Mouse (Mus musculus) urinary bladder, adult 18-20 months (tissue): ENCODE measurements at regions not wholly inside any gene's neighbourhood (a gene's known extent, or its start where the extent isn't known, plus 50 kb on each side); places are given as distances from the start of the nearest gene placed in this dataset.

Source experiments
- DNase-seq, 2 experiments: peaks; one replicate each; pipeline ENCODE4 v3.0.0; 2022; ENCODE audit warnings: low spot score in 2 of 2, mixed read lengths in 2 of 2

DNA sequence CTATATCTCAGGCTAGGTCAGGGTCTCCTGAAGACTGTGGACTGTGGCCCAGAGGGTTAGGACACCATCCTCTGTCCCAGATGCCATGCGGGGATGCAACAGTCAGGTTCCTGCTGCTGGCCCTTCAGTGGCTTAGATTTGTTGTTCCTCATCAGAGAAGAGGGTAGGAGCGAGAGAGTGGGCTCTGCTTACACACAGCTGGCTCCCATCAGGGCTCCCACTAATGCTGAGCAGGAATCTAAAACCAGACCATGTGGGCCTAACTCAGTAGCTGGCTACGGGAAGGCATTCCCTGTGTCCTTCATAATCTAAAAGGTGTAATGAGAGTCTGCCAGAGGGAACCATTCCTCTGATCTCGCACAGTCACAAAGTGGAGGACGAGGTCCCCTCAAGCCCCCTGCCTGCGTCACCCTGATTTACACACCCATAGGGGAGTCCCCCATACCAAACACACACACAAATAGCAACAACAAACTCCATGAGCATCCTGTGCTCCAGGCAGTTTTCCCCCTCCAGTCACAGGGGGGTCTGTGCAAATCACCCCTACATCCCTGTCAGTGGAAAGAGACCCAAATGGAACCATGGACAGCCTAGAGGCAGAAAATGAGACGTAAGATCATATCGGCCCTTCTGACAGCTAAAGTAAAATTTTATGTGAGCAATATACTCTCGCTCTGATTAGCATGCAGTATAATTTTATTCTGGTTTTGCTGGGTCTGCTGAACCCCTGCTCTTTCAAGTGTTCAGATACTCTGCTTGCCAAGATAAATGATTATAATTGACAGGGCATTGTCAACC lies 234.8 kb downstream of the 3110018I06Rik start:
- no peak for DNase-seq

- no peak for DNase-seq
These were observed 235.5 kb downstream of the 3110018I06Rik start for GRCm38 (mm10) chr12:107723860-107724320.

- no peak for DNase-seq
These were observed 236.0 kb downstream of the 3110018I06Rik start for GRCm38 (mm10) chr12:107724467-107724866.

DNA sequence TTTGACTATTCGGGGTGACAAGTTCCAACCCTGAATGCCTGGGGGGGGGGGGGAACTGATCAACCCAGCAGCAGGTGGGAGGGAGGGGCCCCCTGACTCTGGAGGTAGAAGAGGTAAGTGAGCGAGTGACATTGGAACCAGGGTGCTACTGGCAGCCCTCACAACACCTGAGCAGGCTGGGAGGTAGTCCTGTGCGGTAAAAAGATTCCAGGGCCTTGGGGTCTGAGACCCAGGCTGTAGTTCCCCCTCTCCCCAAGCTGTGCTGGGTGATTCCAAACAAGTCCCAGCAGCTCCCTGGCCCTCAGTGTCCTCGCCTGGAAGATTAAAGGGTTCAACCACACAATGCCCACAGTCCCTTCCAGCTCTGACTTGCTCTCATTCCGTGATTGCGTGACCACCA lies 240.4 kb downstream of the 3110018I06Rik start:
- no peak for DNase-seq

DNA sequence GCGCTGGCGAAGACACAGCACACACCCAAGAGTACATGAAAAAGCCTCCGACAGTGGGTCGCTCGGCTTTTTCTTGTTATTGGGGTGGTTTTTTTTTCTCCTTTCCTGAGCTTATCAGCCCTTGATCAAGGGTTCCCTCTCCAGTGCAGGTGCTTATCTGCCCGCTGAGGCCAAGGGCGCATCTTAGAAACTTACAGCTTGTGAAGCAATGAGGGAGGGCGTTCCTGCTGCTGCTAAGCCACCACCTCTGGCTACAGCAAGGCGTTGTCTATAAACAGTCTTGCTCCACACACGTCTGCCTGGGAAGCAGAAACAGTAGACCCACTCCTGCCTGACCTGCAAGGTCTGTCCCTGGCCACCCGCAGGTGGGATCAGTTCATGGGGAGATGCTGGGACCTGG lies 240.9 kb downstream of the 3110018I06Rik start:
- DNase-seq: no peak

DNA sequence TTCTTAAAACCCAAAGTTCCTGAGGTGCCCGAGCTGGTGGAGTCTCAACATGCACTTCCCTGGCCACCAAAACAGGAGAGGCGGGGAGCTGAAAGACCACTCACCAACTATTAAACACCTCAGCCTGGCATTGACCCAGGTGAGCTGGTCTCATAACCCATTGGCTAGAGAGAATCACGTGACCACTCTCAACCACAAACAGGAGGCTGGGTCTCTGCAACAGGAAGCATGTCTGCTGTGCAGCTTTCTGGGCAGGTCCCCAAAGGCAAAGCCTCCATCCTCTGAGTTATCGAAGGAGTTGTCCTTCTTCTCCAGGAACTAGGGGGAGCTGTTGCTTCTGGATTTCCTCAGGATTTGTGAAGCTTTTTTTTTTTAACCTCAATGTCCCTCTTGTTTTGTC lies 242.5 kb downstream of the 3110018I06Rik start:
- DNase-seq: no peak

DNA sequence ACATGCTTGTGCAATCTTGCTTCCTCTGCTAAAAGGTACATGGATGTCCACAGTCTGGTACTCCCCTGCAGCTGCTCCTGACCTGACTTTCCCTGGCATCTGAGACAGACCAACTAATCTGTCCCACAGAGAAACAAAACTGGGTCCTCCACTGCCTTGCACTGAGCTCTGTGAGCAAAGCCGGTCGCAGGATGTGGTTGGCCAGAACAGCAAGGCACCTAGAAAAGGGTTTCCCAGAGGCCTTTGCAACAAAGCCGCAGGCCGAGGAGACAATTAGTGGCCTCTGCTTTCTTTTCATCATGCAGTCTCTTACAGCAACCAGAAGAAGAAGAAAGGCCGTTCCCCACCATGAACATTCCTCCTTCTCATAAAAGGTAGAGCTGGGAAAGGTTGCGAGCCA lies 246.1 kb downstream of the 3110018I06Rik start:
- DNase-seq: no peak

DNA sequence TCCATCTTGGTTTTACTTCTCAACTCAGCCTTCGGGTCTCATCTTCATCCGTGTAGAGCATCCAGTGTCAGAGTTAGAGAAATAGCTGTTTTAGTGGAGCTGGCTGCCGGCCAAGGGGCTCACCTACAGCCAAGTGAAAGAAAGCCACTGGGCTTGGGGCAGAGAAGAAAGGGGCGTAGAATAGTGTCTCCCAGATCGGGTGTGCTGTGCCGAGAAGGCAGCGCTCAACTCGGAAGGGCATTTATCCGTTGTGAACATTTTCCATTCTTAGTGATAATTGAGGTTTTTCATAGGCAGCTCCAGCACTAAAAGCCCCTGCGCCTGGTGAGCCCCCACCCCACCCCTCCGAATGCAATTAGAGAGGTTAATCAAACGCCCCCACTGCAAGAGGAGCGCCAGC lies 254.2 kb downstream of the 3110018I06Rik start:
- no peak for DNase-seq

- DNase-seq: no peak
These were observed 256.4 kb downstream of the 3110018I06Rik start for GRCm38 (mm10) chr12:107744822-107745221.

GRCm38 (mm10) chr12:107748481-107749380 lies 254.7 kb downstream of the Bcl11b start:
- DNase-seq: no peak

DNA sequence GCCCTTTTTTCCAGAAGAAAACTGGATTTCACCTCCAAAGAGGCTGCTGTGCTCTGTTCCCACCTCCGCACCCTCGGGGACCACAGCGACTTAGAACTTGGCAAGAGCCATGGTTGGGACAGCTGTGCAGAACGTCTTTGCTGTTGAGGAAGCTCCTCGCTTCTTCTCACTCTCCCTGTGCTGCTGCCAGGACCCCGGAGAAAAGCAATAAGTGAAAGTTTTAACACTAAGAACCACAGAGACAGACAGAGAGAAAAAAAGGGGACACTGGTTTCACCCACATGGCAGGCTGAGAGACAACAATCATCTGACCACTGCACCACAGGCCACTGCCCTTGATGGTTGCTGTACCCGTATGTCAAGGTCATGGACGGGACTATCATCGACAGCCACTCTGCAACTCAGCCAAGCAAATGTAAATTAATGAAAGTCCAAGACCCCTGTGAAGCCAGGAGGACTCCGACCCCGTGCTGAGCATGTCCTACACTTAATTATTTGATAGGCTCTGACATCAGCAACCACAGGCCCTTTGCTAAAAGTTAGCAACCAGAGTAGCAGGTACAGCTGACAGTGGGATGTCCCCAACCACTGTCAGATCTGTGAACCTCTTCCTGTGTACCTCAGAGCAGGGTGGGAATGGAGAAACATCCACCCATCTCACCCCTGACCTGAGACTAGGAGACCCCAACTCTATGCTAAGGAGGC lies 253.9 kb downstream of the Bcl11b start:
- no peak for DNase-seq

- no peak for DNase-seq
These were observed 253.0 kb downstream of the Bcl11b start for GRCm38 (mm10) chr12:107750285-107750927.

GRCm38 (mm10) chr12:107752126-107752525 lies 251.3 kb downstream of the Bcl11b start:
- DNase-seq: peak in 1 of 2 experiments; percentile 62

- peak in 1 of 2 experiments; percentile 28 for DNase-seq
These were observed 250.8 kb downstream of the Bcl11b start for GRCm38 (mm10) chr12:107752587-107752986.

GRCm38 (mm10) chr12:107753022-107753421 lies 250.4 kb downstream of the Bcl11b start:
- peak; percentile 35 to 75 for DNase-seq

GRCm38 (mm10) chr12:107753536-107753935 lies 249.9 kb downstream of the Bcl11b start:
- DNase-seq: no peak

GRCm38 (mm10) chr12:107754885-107755284 lies 248.5 kb downstream of the Bcl11b start:
- no peak for DNase-seq

- DNase-seq: peak; percentile 19 to 63
These were observed 247.4 kb downstream of the Bcl11b start for GRCm38 (mm10) chr12:107755820-107756517.

DNA sequence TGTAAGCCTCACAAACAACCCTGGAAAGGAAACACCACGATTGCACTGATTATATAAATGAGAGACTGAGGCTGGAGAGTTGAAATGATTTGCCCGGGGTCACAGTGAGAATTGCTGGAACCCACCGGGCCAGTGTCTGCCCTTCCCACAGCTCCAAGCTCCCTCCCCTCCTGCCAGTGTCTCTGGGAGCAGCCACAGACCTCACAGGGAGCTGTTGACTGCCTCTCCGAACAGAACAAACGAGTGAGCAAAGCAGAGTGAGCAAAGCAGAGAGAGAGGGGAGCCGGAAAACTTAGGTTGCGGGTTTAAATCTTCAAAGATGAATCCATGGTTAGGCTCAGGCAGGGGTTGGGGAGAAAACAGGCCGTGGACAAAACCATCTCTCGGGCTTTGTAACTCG lies 246.2 kb downstream of the Bcl11b start:
- DNase-seq: no peak

GRCm38 (mm10) chr12:107757996-107758791 lies 245.2 kb downstream of the Bcl11b start:
- no peak for DNase-seq
